Mouse (Mus musculus) left cerebral cortex, postnatal 36 days (tissue): Measurements from ENCODE around the gene Hmgcs2. TPM values are rescaled to one million over a fixed set of nuclear protein-coding genes. Genes with fewer than 3 reads are reported as not detected.

ENCODE experiments used
- DNase-seq, 2 experiments: peaks; one replicate each; pipeline ENCODE4 v3.0.0; 2021 to 2022; ENCODE audit warnings: low spot score in 2 of 2, mixed read lengths in 1 of 2
- intact Hi-C: fragments of 180-260 bp; cut with DNase I; formaldehyde crosslinking; loops from one replicate; pipeline ENCODE4 v1.15.1; 2025
- total RNA-seq, 2 experiments: library from RNA; stranded (reverse); gene quantifications; 2 replicates each; pipeline ENCODE4 v1.2.3; 2021

Gene Hmgcs2
- 10 to 100 TPM in 1 of 2 experiments, 1 to 10 TPM in 1; 7.1 to 11.3 TPM for total RNA-seq

- DNase-seq = peak in 1 of 2 experiments; percentile 13
- intact Hi-C loops = no loop called here
Measured at GRCm38 (mm10) chr3:98280204-98280932, at the start of gene Hmgcs2. Hmgcs2 (plus strand) TSS chr3:98280435.

- no peak for DNase-seq
- intact Hi-C loops = loop anchor here (5.0 kb wide), 1 partner anchor 44 kb away; no protein-coding TSS in a partner anchor
Measured at GRCm38 (mm10) chr3:98233504-98233903, 46.7 kb upstream of the Hmgcs2 start.

GRCm38 (mm10) chr3:98236266-98236665 is 44.0 kb upstream of the Hmgcs2 start:
- intact Hi-C loops = no loop called here
- DNase-seq = no peak

- intact Hi-C loops = no loop called here
- DNase-seq = no peak
Measured at GRCm38 (mm10) chr3:98237240-98237639, 43.0 kb upstream of the Hmgcs2 start.

- no peak for DNase-seq
- intact Hi-C loops = no loop called here
Measured at GRCm38 (mm10) chr3:98238150-98238549, 42.1 kb upstream of the Hmgcs2 start.

- intact Hi-C loops = no loop called here
- DNase-seq = no peak
Measured at GRCm38 (mm10) chr3:98242051-98242450, 38.2 kb upstream of the Hmgcs2 start.

- DNase-seq = no peak
- intact Hi-C loops = no loop called here
Measured at GRCm38 (mm10) chr3:98242458-98243037, 37.7 kb upstream of the Hmgcs2 start.

- intact Hi-C loops = no loop called here
- DNase-seq = no peak
Measured at GRCm38 (mm10) chr3:98245892-98246291, 34.3 kb upstream of the Hmgcs2 start.

GRCm38 (mm10) chr3:98246985-98247751 is 33.1 kb upstream of the Hmgcs2 start:
- DNase-seq = no peak
- intact Hi-C loops = no loop called here

GRCm38 (mm10) chr3:98249378-98249777 is 30.9 kb upstream of the Hmgcs2 start:
- intact Hi-C loops = no loop called here
- DNase-seq = no peak

GRCm38 (mm10) chr3:98249833-98250448 is 30.3 kb upstream of the Hmgcs2 start:
- intact Hi-C loops = no loop called here
- no peak for DNase-seq

- no peak for DNase-seq
- intact Hi-C loops = no loop called here
Measured at GRCm38 (mm10) chr3:98254059-98254458, 26.2 kb upstream of the Hmgcs2 start.

- intact Hi-C loops = no loop called here
- no peak for DNase-seq
Measured at GRCm38 (mm10) chr3:98254656-98255583, 25.3 kb upstream of the Hmgcs2 start.

GRCm38 (mm10) chr3:98258723-98259122 is 21.5 kb upstream of the Hmgcs2 start:
- intact Hi-C loops = no loop called here

GRCm38 (mm10) chr3:98259271-98259751 is 20.9 kb upstream of the Hmgcs2 start:
- intact Hi-C loops = no loop called here

More at GRCm38 (mm10) chr3:98258723-98259122, 21.5 kb upstream of the Hmgcs2 start:
- DNase-seq = no peak

GRCm38 (mm10) chr3:98260534-98260933 is 19.7 kb upstream of the Hmgcs2 start:
- no peak for DNase-seq
- intact Hi-C loops = no loop called here

More at GRCm38 (mm10) chr3:98259271-98259751, 20.9 kb upstream of the Hmgcs2 start:
- peak; percentile 50 to 74 for DNase-seq

- intact Hi-C loops = no loop called here
- no peak for DNase-seq
Measured at GRCm38 (mm10) chr3:98261415-98261814, 18.8 kb upstream of the Hmgcs2 start.

GRCm38 (mm10) chr3:98262133-98262532 is 18.1 kb upstream of the Hmgcs2 start:
- DNase-seq = no peak
- intact Hi-C loops = no loop called here

GRCm38 (mm10) chr3:98267249-98267651 is 13.0 kb upstream of the Hmgcs2 start:
- DNase-seq = no peak

More at GRCm38 (mm10) chr3:98267249-98267651, 13.0 kb upstream of the Hmgcs2 start:
- intact Hi-C loops = no loop called here
